Mouse (Mus musculus) CD4-positive, CD25-positive, alpha-beta regulatory T cell, adult 4 months (primary cell): ENCODE data around the gene Tmem221. TPM values are rescaled to one million over a fixed set of nuclear protein-coding genes. Genes with fewer than 3 reads are reported as not detected.

Experiments used
- ATAC-seq: one replicate; pipeline ENCODE4 v1.8.0; 2017
- polyA plus RNA-seq, 2 experiments: library from polyadenylated mRNA; unstranded; fragments of 100-300 nt; shearing (Covaris generic); gene quantifications; one replicate each; pipeline ENCODE4 v1.2.1; 2017

Tmem221 gene
- under 1 TPM in 1 of 2 experiments, not detected in 1; 0.79 TPM for polyA plus RNA-seq

DNA sequence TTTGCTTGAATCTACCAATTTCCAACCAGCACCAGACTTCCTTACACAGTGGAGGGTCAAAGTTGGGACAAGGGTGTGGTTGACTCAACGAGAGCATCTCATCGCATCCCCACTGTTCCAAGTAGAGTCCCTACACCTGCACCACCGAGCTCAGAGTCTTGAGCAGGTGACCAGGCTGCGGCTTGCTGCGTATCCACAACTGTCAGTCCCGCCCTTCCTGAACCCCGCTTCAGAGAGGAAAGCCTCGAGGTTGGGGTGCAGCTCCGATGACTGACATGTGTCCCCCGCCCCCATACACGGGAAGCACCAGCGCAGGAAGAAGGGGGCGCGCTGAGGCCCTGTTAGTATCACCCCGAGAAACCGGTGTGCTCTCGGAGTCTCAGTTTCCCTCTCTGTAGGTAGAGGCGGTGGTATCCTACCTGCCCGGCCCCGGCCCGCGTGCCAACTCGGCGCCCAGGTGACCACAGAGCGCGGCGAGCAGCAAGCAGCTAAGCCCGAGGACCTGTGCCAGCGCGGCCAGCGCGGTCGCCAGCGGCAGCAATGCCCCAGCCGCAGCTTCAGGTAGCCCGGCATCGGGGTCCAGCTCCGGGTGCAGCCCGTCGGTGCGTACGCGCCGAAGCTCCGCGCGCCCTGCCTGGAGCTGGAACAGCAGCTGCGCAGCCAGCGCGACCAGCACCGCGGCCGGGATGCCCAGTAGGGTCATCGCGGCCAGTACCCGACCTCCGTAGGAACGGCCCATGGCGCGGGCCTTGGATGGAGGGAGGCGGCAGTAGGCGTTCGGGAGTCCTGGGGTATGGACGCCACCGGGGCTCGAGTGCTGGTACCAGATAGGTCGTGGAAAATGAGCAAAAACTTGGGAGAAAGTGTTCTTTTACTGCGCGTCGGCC lies at the start of gene Tmem221:
Gene Tmem221 (minus strand): TSS at position 801 of the 887 bp plus-strand sequence.
- ATAC-seq: peak; percentile 42

GRCm38 (mm10) chr8:71604021-71604420 lies 45.4 kb upstream of the Tmem221 start:
- ATAC-seq: no peak

DNA sequence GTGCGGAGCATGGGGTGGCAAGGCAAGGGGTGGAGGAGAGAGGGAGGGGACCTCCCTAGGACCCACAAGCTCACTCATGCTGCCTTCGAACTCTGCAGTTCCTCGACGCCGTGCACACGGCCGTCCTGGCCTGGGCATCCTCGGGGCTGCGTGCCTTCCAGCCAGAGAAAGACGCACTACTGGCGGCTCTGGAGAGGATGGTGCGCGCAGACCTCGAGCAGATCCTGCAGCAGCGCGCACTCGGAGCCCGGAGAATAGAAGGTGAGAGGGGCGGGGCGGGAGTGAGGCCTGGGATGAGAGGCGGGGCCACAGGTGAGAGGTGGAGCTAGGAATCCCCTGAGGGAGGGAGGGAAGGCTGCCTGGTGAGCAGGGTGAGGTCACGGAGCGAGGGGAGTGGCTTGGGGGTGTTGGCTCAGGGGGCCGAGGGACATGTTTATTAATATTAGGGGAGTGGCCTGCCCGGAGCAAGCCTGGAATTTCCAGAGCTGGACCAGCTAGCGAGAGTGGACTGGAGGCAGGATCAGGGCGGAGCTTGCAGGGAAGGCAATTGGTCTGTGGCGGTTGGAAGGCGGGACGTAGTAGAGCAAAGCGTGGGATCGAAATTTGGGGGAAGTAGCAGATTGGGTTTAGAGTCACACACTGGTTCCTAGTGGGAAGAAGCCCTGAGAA lies 44.1 kb upstream of the Tmem221 start:
- no peak for ATAC-seq

DNA sequence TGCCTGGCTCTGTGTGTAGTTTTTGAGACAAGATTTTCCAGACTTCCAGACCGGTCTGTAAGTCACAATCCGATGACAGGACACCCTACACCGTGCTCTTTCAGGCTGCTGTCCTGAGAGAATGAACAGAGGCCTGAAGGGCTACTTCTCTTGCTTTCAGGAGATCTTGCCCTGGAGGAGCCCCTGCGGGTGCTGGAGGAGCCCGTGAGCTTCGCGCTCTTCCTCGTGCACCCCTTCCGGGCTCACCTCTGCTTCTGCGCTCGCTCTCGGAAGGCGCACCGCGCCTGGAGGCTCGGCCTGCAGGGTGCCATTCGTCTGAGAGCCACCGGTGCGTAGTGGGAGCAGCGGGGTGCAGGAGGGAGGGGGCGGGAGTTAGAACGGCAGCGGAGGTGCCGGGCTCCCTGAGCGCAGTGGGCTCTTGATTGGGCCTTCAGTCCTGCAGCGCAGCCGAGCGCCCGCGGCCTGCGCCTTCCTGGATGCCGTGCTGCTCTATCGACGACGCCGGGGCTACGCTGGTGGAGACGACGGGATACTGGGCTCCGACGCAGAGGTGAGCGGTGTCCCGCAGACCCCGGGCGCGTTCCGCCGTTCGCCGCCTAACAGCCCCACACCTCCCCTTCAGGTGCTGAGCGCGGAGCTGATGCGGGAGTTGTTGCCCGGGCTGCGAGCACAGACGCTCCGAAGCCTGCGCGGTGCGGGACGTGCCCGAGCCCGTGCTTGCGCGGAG lies 43.4 kb upstream of the Tmem221 start:
- ATAC-seq: peak; percentile 62

- ATAC-seq: no peak
Measured at GRCm38 (mm10) chr8:71598841-71599240, 40.2 kb upstream of the Tmem221 start.

- ATAC-seq: no peak
Measured at GRCm38 (mm10) chr8:71598375-71598774, 39.7 kb upstream of the Tmem221 start.

- no peak for ATAC-seq
Measured at GRCm38 (mm10) chr8:71597451-71597850, 38.8 kb upstream of the Tmem221 start, which contains the start of gene Fam129c. Gene Fam129c, plus strand, starts transcription at chr8:71597648.

DNA sequence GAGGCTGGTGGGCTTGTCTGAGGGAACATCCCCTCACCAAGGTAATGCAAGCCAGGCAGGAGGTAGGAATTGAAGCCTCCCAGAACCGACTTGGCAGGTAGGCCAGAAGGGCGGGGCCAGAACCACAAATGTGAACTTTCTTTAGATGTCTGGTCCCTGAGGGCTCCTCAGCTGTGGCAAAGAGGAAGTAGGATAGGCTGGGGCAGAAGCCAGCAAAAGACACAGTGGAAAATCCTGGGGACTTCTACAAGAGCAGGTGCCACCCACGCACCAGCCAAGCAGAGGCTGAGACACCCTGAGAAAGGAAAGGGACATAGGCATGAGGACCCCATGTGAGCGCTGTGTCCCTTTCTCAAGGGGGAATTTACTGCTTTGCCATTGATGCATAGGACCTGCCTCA lies 38.1 kb upstream of the Tmem221 start:
- ATAC-seq: no peak

GRCm38 (mm10) chr8:71596384-71596783 lies 37.7 kb upstream of the Tmem221 start:
- ATAC-seq: no peak

GRCm38 (mm10) chr8:71595862-71596261 lies 37.2 kb upstream of the Tmem221 start:
- peak; percentile 41 for ATAC-seq

- no peak for ATAC-seq
Measured at GRCm38 (mm10) chr8:71594324-71594722, 35.7 kb upstream of the Tmem221 start.

DNA sequence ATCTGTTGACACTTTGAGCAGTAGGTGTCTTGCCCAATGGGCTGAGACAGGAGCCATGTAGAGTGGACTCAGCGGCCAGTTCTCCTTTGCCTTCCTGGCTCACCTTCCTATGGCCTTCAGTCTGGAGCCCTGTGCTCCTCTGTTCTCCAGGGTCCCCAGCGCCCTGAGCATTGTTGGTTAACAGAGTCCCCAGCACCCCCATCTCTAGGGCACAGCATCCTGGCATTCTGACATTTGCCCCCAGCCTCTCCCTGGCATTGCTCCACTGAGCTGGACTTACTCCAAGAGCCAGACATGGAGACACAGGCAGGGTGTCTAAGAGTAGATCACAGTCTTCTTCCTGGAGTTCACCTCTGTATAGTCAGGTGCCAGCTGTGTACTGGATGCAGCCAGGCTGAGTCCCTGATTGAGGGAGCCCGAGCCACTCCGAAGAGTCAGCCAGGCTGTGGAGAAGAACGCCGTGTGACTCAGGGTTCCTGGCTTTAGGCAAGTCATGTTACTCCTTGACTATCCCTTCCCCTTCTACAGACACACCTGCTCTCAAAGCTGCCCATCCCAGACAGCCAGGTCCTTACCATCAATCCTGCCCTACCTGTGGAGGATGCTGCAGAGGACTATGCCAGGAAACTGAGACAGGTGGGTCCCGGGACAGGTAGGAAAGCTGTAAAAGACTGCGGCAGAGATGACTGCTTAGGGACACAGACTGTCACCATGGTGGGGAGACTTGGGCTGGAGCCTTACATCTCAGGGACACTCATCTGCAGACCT lies 35.1 kb upstream of the Tmem221 start:
- ATAC-seq: no peak

DNA sequence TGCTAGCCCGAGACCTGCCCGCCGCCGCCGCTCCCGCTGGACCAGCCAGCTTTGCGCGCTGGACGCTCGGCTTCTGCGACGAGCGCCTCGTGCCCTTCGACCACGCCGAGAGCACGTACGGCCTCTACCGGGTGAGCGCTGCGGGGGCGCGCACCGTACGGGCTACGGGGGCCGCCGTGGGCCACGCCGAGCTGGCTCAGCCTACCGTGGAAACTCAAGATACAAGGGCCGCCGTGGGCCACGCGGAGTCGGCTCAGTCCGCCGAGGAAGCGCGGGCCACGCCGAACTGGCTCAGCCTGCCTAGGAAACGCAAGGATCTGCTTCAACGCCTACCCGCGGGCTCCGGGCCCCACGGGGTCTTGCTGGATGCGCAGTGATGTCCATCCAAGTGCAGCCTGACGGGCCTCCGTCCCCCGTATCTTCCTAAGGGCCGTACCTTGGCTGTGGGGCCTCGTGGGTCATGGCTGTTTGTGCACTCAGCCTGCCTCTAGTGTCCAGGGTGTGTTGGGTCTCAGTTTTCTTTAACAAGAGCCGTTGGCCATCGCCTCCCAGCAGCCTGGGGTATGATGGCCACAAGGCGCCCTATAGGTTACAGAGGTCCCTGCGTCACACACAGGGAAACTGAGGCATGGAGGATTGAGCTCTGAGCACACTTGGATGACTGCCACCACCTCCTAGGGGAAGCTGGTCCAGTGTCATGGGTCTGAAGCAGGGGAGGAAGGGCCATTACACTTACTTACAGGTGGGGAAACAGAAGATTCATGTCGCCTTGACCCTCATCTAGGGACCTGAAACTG lies 33.9 kb upstream of the Tmem221 start:
- ATAC-seq: peak; percentile 43

DNA sequence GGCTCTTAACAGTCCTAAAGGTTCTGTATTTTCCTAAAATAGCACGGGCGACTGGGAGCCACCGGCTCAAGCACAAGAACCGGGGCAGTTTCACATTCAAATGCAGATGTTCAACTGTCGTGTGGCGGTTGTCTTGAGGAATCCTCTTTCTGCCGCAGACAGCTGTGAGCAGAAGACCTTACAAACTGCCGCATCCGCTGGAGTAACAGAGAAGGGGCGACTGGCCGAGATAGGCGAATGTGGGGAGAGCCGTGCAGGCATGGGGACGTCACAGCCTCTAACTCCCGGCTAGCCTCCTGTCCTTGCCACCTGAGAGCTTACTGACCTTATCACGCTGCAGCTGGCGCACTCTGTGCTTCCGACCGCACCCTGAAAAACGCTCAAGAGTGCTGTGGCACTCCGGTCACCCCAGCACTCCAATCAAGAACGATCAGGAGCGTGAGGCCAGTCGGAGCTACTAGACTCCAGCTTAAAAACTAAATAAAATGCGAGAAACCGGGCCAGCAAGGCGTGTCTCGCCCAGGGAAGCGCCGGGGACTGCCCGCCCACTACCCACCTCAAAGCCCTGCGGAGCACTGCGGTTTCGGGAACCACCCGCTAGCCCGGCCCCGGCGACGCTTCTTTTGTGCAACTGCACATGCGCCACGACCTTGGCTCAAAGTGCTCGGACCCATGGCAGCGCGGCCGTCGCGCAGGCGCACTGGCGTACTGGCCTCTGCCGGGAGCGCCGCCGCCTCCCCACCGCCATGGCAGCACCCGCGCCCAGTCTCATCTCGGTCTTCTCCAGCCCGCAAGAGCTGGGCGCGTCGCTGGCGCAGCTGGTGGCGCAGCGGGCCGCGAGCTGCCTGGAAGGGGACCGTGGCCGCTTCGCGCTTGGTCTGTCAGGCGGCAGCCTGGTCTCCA lies 33.1 kb upstream of the Tmem221 start, which contains the start of gene Pgls:
Gene Pgls (plus strand): TSS at position 706 of the 903 bp plus-strand sequence.
- peak; percentile 84 for ATAC-seq

GRCm38 (mm10) chr8:71591017-71591416 lies 32.3 kb upstream of the Tmem221 start:
- ATAC-seq: no peak

- ATAC-seq: no peak
Measured at GRCm38 (mm10) chr8:71588762-71589161, 30.1 kb upstream of the Tmem221 start.

DNA sequence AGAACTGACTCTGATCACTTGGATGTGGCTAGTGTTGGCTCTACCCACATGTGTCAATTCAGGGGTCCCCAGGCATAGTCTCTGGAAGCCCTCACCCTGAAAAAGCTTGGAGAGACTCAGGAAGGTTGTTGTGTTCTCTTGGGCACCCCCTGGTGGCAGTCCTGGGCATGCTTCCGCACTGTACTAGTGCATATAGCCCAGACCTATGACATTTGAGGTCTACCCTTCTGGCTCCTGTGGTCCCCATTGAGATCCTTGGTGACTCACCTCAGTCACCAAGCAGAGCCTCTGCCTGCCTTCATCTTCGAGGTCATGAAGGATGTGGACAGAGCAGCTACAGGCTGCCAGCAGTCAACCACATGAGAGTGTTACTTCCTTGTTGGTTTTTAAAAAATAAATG lies 28.2 kb upstream of the Tmem221 start:
- ATAC-seq: no peak

DNA sequence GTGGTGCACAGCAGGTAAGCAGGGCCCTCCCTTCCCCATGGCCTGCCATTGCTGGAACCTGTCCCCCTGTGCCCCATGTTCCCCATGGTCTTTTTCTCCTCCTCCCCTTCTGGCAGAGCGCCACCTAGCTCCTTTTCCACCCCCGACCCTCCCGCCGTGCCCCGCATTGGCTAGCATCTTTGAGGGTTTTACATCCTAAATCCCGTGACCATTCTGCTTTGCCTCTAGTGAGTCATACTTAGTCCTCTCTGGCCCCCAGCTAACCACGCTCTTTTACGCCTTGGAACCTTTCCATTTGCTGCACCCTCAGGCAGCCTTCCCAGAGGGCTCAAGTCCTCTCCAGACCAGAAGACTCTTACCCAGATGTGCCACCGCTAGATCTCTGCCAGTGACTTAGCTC lies 21.5 kb upstream of the Tmem221 start:
- no peak for ATAC-seq

- no peak for ATAC-seq
Measured at GRCm38 (mm10) chr8:71579476-71579875, 20.8 kb upstream of the Tmem221 start.

- ATAC-seq: no peak
Measured at GRCm38 (mm10) chr8:71579009-71579408, 20.3 kb upstream of the Tmem221 start.
